Mouse (Mus musculus) kidney, postnatal 36 days (tissue): ENCODE measurements at regions not wholly inside any gene's neighbourhood (a gene's known extent, or its start where the extent isn't known, plus 50 kb on each side); places are given as distances from the start of the nearest gene placed in this dataset.
A peak's percentile ranks its signal among the peaks of the same experiment; 100 is the strongest.

Experiments
- DNase-seq, 2 experiments: peaks; one replicate each; pipeline ENCODE4 v3.0.0; 2021 to 2022; ENCODE audit warnings: mixed read lengths in 2 of 2

- DNase-seq = peak; percentile 12 to 50
Observed at GRCm38 (mm10) chr1:185957557-185957956, 159.6 kb downstream of the Lyplal1 start.

- DNase-seq = peak in 1 of 2 experiments; percentile 7
Observed at GRCm38 (mm10) chr1:185958276-185958675, 158.8 kb downstream of the Lyplal1 start.

- DNase-seq = no peak
Observed at GRCm38 (mm10) chr1:185962606-185963005, 154.5 kb downstream of the Lyplal1 start.

GRCm38 (mm10) chr1:185963773-185964172, 153.3 kb downstream of the Lyplal1 start:
- DNase-seq = no peak

GRCm38 (mm10) chr1:185964426-185964825, 152.7 kb downstream of the Lyplal1 start:
- no peak for DNase-seq

- DNase-seq = no peak
Observed at GRCm38 (mm10) chr1:185967227-185967626, 149.9 kb downstream of the Lyplal1 start.

- DNase-seq = no peak
Observed at GRCm38 (mm10) chr1:185967816-185968215, 149.3 kb downstream of the Lyplal1 start.

GRCm38 (mm10) chr1:185968642-185969041, 148.5 kb downstream of the Lyplal1 start:
- no peak for DNase-seq

GRCm38 (mm10) chr1:185969231-185969630, 147.9 kb downstream of the Lyplal1 start:
- peak; percentile 19 for DNase-seq

- DNase-seq = peak in 1 of 2 experiments; percentile 35
Observed at GRCm38 (mm10) chr1:185977075-185977474, 140.0 kb downstream of the Lyplal1 start.

- no peak for DNase-seq
Observed at GRCm38 (mm10) chr1:185989432-185989831, 127.7 kb downstream of the Lyplal1 start.

GRCm38 (mm10) chr1:186000066-186000465, 117.0 kb downstream of the Lyplal1 start:
- DNase-seq = peak; percentile 33 to 45

- peak in 1 of 2 experiments; percentile 8 for DNase-seq
Observed at GRCm38 (mm10) chr1:186013413-186013812, 103.7 kb downstream of the Lyplal1 start.

GRCm38 (mm10) chr1:186014166-186014565, 102.9 kb downstream of the Lyplal1 start:
- DNase-seq = no peak

- no peak for DNase-seq
Observed at GRCm38 (mm10) chr1:186015831-186016561, 101.1 kb downstream of the Lyplal1 start.

- DNase-seq = no peak
Observed at GRCm38 (mm10) chr1:186017547-186017946, 99.6 kb downstream of the Lyplal1 start.

- DNase-seq = no peak
Observed at GRCm38 (mm10) chr1:186019511-186019910, 97.6 kb downstream of the Lyplal1 start.

GRCm38 (mm10) chr1:186031951-186032350, 85.2 kb downstream of the Lyplal1 start:
- DNase-seq = no peak

GRCm38 (mm10) chr1:186034443-186034842, 82.7 kb downstream of the Lyplal1 start:
- DNase-seq = no peak
